Mouse (Mus musculus) olfactory bulb, adult 2 months (tissue): ENCODE data around the gene Erh. TPM values are rescaled to one million over a fixed set of nuclear protein-coding genes. Genes with fewer than 3 reads are reported as not detected.

Source experiments
- H3K27ac ChIP-seq: fragments of 200-500 bp; 2 replicates; pipeline ENCODE4 v1.5.1; 2012; ENCODE audit warnings: low read depth, low read length; ENCODE audit not compliant: insufficient read depth
- H3K4me1 ChIP-seq: fragments of 200-500 bp; 2 replicates; pipeline ENCODE4 v1.6.1; 2012; ENCODE audit warnings: low read length; ENCODE audit not compliant: control insufficient read depth, insufficient read depth
- H3K4me3 ChIP-seq: fragments of 200-500 bp; 2 replicates; pipeline ENCODE4 v1.5.1; 2012; ENCODE audit warnings: mild to moderate bottlenecking, low read depth, low read length, moderate library complexity; ENCODE audit not compliant: insufficient read depth
- CTCF ChIP-seq: fragments of 200-500 bp; IDR thresholded peaks from 2 replicates; pipeline ENCODE4 v1.5.1; 2012; ENCODE audit warnings: low read depth, mild to moderate bottlenecking, low read length, moderate library complexity; ENCODE audit not compliant: insufficient read depth
- POLR2A ChIP-seq: fragments of 200-500 bp; IDR thresholded peaks from 2 replicates; pipeline ENCODE4 v1.6.1; 2012; ENCODE audit warnings: mild to moderate bottlenecking, low read depth, low read length, moderate library complexity; ENCODE audit not compliant: insufficient read depth
- WGBS: fragments of 180-500 bp; shearing (Covaris S2); methylation state at CpG from one replicate; pipeline ENCODE4 v1.1.7; 2018; 5-methylcytosine and 5-hydroxymethylcytosine counted together
- polyA plus RNA-seq: library from polyadenylated mRNA; stranded (reverse); fragments of >200 nt; gene quantifications from 2 replicates; pipeline ENCODE4 v1.2.4, GENCODE M21; 2012; ENCODE audit warnings: low replicate concordance; ENCODE audit not compliant: missing spikeins, insufficient read depth, insufficient read length

Gene Erh
- polyA plus RNA-seq, 1 experiment: not detected

DNA sequence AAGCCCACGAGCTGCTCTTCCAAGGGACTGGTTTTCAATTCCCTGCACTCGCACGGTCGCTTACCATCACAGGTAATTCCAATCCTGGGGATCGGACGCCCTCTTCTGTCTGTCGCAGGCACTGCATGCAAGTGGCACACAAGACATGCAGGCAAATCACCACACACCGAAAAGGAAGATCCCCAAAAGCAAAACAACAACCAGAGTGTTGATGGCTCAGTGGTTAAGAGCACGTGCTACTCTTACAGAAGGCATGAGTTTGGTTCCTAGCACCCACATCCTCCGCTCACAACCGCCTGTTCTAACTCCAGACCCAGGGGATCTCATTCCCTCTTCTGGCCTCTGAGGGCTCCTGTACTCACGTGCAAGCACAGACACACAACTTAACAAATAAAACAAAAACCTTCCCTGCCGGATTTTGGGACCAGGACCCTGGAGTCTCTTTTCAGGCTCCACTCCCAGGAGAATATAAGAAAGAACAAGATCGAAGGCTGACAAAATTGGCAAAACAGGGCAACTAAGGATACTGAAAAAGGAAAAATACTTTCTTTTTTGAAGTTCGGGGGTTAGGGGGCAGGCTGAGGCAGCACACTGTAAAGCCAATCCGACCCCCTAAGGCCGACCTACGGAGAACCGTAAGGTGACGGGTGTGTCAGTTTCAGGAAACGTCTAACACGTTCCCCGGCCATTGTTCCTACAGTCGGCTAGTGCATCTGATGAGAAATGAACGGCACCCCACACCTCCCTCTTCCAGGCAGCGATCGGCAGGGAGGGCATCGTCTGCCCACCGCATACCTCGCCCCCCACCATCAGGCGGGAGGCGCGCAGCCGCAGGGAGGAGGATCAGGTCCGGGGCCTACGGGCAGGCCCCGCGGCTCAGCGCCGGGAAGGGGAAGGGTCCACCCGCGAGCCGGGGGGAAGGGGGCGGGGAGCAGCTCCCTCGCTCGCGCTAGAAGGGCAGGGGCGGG lies 1.1 kb downstream of the Erh start:
- Histone ChIP-seq H3K27ac (no peak overlapping the region; the same call in 1 of the 2 replicates), H3K4me1 (peaks cover 12% of the 10 kb centered on the region), H3K4me3 (peak overlapping the region; percentile 66)
- WGBS: 2% methylated on average over 48 of the region's 48 CpGs
- TF ChIP-seq POLR2A (no peak), CTCF (0 out of 2 replicates have a peak, but pooled peaks have one; percentile 18)

DNA sequence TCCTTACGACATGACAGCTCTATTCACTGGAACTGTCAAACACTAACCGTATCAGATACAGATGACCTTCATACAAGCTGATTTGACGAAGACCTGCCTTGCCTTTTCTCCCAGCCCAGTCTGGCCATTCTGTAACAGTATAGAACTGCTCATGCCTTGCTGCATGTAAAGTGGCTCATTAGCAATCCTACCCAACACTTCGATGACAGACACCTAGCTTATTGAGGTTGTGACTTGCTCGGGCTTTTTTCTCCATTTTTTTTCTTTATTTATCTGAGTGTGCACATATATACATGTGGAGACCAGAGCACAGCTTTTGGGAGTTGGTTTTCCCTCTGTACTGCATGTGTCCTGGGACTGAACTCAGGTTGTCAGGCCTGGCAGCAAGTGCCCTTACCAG lies 12.4 kb downstream of the Erh start:
- TF ChIP-seq POLR2A (no peak), CTCF (no peak)
- no peak overlapping the region for H3K4me3 ChIP-seq
- H3K27ac ChIP-seq: no peak overlapping the region
- 86% methylated on average over 5 of the region's 5 CpGs for WGBS
- no peaks in the 10 kb centered on the region for H3K4me1 ChIP-seq

DNA sequence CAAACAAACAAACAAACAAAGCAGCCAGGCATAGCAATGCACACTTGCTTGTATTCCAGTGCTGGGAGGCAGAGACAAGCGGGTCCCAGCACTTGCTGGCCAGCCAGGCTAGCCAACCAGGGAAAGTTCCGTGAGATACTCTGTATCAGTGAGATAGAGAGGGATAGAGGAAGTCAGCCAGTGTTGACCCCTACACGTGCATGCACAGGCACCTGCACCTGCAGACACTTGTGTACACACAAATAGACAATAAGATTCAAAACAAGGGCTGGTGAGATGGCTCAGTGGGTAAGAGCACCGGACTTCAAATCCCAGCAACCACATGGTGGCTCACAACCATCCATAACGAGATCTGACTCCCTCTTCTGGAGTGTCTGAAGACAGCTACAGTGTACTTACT lies 23.6 kb downstream of the Erh start:
- TF ChIP-seq POLR2A: no peak
- no peak for TF ChIP-seq CTCF
- H3K4me3 ChIP-seq: no peak overlapping the region
- no peaks in the 10 kb centered on the region for H3K4me1 ChIP-seq
- H3K27ac ChIP-seq: no peak overlapping the region
- 79% methylated on average over 5 of the region's 5 CpGs for WGBS

DNA sequence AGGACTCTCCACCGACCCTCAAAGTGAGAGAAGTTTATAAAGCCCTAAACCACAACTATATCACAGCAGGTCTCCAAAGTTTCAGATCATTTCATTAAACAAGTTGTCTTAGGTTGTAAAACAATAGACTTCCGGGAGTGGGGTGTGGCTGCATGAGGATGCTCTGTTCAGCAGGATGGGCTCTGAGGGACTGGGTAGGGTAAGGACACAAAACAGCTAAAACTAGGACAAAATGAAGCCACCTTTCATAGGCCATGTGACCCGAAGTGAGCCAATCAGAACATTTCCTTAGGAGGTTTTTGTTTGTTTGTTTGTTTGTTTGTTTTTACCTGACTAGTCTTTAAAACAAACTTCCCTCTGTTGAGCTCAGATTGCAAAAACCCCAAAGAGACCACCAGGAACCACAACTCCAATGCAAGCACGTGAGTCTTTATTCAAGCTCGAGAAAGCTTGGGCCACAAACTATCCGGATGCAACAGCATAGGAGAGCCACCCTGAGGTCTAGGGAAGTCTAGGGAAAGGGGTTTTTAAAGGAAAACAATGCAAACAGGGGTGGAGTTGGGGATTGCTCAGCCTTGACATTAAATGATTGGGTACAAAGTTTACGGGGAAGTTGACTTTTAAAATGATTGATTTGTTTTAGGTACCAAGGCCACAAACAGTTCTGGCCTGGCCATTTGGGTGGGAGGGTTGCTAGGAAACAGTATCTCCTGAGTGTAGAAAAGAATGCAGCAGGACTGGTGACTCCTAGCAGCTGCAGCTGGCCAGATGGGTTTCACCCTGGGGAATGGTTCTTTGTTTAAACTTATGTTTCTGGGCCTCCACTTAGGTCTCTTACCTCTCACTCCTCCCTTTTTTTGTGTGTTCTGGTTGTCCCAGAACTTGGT lies 28.5 kb downstream of the Erh start:
- Histone ChIP-seq H3K4me3 (no peak overlapping the region), H3K4me1 (no peaks in the 10 kb centered on the region), H3K27ac (no peak overlapping the region)
- 68% methylated on average over 7 of the region's 7 CpGs for WGBS
- TF ChIP-seq CTCF (no peak), POLR2A (no peak)

DNA sequence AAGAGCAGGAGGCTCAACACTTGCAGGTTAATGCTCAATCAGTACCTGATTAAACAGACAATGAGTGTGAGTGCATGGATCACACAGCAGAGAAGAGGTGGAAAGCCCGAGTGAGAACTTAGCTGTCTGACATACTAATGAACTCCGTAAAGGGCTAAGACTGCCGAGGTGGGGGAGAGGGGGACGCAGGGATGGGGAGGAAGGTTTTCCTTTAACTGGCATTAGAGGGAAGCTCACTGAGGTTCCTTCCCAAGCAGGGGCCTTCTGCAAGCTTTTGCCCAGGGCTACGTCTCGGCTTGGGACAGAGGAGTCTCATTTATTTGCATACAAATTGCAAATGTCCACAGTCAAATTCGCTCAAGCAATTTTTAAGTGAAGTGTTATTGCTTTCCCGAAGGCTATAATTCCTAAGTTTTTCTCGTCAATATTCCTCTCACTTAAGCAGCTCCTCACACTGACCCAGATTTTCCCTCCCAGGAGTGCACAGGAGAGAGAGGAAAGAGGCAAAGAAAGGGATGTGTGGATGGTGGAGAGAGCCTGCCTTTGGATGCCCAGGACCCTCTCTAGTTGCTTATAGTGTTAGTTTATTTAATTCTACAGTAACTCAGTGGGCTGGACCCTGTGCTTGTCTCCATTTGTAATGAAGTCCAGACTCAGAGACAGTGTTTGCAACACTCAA lies 31.9 kb downstream of the Erh start:
- TF ChIP-seq POLR2A (no peak), CTCF (no peak)
- Histone ChIP-seq H3K4me1 (no peaks in the 10 kb centered on the region), H3K27ac (no peak overlapping the region), H3K4me3 (no peak overlapping the region)
- WGBS: 34% methylated on average over 9 of the region's 9 CpGs

DNA sequence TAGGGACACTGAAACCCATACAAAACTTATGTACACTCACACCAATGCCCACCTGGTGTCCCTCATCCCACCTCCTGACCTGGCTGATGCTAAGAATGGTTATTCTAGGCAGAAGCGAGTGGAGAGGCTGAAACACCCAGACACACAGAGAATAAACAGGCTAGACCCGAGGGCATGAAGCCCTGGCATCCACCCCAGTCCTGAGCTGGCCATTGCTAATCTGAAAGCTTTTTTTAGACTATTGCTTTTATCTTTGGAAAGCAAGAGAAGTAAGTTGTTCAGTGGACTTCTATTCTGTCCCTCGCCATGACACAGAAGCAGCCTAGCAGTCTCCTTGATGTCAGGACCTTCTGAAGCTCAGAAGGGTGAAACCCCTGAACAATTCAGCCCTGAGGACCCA lies 34.2 kb downstream of the Erh start:
- TF ChIP-seq CTCF: no peak
- TF ChIP-seq POLR2A: no peak
- H3K4me1 ChIP-seq: no peaks in the 10 kb centered on the region
- H3K27ac ChIP-seq: no peak overlapping the region
- 24% methylated on average over 3 of the region's 3 CpGs for WGBS
- H3K4me3 ChIP-seq: no peak overlapping the region

DNA sequence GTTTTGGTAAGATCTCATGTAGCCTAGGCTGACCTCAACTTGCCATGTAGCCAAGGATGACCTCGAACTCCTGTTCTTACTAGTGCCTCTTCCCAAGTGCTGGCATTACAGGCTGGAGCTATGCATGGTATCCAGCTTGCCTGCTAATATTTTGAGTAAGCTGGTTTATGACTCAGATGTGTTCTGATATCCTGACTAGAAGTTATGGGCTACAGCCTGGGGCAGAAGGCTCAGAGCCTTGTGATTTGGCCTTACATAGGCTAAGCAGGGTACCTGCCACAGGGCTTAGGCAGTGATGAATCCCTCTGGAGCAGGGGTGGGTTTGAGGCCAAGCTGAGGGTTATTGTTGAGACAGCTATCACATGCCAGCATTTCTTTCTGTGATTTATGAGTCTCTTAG lies 35.6 kb downstream of the Erh start:
- peaks cover under 1% of the 10 kb centered on the region; the same call in 1 of the 2 replicates for H3K4me1 ChIP-seq
- H3K27ac ChIP-seq: no peak overlapping the region
- TF ChIP-seq POLR2A (no peak), CTCF (no peak)
- no peak overlapping the region for H3K4me3 ChIP-seq
- WGBS: 97% methylated on average over 1 of the region's 1 CpGs

DNA sequence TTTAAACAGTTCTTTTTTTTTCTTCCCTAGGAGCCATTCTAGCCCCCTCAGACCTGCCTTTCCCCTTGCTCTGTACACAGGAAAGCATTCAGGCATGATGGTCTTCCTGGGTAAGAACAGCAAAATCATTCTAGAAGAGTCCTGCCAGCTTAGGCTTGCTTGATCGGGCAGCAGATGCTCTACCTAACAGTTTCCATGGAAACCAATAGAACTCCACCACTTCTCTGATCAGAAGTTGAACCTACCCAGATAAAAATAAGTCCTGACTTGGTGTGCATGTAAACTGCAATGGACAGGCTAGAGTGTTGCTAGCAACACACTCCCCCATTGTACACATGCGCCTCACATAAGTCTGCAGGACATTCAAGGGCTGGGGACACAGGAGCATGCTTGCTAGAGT lies 39.9 kb downstream of the Erh start:
- 66% methylated on average over 2 of the region's 2 CpGs for WGBS

More for the DNA sequence above, 39.9 kb downstream of the Erh start:
- Histone ChIP-seq H3K4me3 (no peak overlapping the region), H3K4me1 (peaks cover 6% of the 10 kb centered on the region; the same call in 1 of the 2 replicates), H3K27ac (no peak overlapping the region)
- no peak for TF ChIP-seq CTCF
- no peak for TF ChIP-seq POLR2A
